Mouse (Mus musculus) forebrain, embryonic 12.5 days (tissue): Measurements from ENCODE around the gene Cd80. TPM values are rescaled to one million over a fixed set of nuclear protein-coding genes. Genes with fewer than 3 reads are reported as not detected.

Experiments used
- ATAC-seq: fragments of 200-750 bp; cut with Nextera tagmentation; 2 replicates; pipeline ENCODE4 v1.8.0; 2017; ENCODE audit warnings: moderate TSS enrichment; ENCODE audit not compliant: low FRiP score
- H3K27ac ChIP-seq: fragments of 300-500 bp; sonication (generic); 2 replicates; pipeline ENCODE4 v1.5.1; 2016; ENCODE audit warnings: mild to moderate bottlenecking
- H3K27me3 ChIP-seq: fragments of 300-500 bp; sonication (generic); 2 replicates; pipeline ENCODE4 v1.6.1; 2016; ENCODE audit warnings: mild to moderate bottlenecking
- H3K36me3 ChIP-seq: fragments of 300-500 bp; sonication (generic); replicated peaks from 2 replicates; pipeline ENCODE4 v1.6.1; 2016; ENCODE audit warnings: mild to moderate bottlenecking
- H3K4me1 ChIP-seq: fragments of 300-500 bp; sonication (generic); 2 replicates; pipeline ENCODE4 v1.6.1; 2016
- H3K4me2 ChIP-seq: fragments of 300-500 bp; sonication (generic); 2 replicates; pipeline ENCODE4 v1.6.1; 2016; ENCODE audit warnings: mild to moderate bottlenecking, moderate library complexity
- H3K4me3 ChIP-seq: fragments of 300-500 bp; sonication (generic); replicated peaks from 2 replicates; pipeline ENCODE4 v1.5.1; 2016; ENCODE audit warnings: mild to moderate bottlenecking
- H3K9ac ChIP-seq: fragments of 300-500 bp; sonication (generic); 2 replicates; pipeline ENCODE4 v1.6.1; 2016; ENCODE audit warnings: mild to moderate bottlenecking
- H3K9me3 ChIP-seq: fragments of 300-500 bp; sonication (generic); 2 replicates; pipeline ENCODE4 v1.6.1; 2016
- WGBS: fragments of 180-500 bp; shearing (Covaris S2); methylation state at CpG from one replicate; pipeline ENCODE4 v1.1.7; 2016; 5-methylcytosine and 5-hydroxymethylcytosine counted together
- polyA plus RNA-seq: library from polyadenylated mRNA; unstranded; fragments of >200 nt; fragmentation: Nextera tagmentation; extraction: Ambion mirVana; gene quantifications from 2 replicates; pipeline ENCODE4 v1.2.1, GENCODE M21; 2016

The Cd80 gene
- polyA plus RNA-seq, 1 experiment from 2014 or later, result 0.59 TPM

DNA sequence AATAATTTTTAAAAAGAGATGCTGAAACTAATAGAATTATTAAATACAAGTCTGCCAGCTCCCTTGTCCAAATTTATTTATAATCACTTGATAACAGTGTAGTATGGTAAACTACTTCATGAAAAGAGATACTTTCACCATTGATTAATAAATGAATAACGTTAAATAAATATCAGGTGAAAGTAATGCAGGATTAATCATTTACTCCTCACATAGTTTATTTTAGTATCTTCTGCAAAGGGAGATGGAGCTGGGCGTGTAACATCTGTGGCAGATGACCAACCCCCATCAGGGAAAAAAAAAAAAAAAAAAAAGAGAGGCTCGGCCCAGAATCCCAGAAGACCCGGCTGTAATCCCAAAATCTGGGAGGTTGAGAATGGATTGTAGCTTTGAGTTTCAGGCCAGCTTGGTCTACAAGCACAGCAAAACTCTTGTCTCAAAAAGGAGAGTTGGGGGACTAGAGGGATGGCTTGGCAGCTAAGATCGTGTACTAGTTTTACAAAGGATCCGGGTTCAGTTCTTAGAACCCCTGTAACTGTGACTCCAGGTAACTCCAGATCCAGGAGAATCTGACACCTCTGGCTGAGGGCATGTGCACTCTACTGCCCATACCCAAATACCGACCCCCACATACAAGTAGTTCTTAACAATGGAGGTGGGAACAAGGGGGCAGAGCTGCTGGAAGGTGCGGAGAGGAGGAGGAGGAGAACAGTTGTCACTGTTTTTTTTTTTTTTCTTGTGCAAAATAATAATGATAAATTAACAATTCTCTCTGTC, 66.0 kb downstream of the Cd80 start:
- H3K4me2 ChIP-seq, result peak overlapping the region; percentile 60
- peak overlapping the region; percentile 48 for H3K9ac ChIP-seq
- no peak overlapping the region for H3K27ac ChIP-seq
- H3K4me3 ChIP-seq, result peak overlapping the region; percentile 93
- H3K27me3 ChIP-seq, result no peaks in the 10 kb centered on the region
- no peak for ATAC-seq
- H3K9me3 ChIP-seq, result no peaks in the 10 kb centered on the region
- 35% methylated on average over 8 of the region's 8 CpGs for WGBS
- H3K4me1 ChIP-seq, result peaks cover 18% of the 10 kb centered on the region
- H3K36me3 ChIP-seq, result peaks cover 42% of the 10 kb centered on the region

DNA sequence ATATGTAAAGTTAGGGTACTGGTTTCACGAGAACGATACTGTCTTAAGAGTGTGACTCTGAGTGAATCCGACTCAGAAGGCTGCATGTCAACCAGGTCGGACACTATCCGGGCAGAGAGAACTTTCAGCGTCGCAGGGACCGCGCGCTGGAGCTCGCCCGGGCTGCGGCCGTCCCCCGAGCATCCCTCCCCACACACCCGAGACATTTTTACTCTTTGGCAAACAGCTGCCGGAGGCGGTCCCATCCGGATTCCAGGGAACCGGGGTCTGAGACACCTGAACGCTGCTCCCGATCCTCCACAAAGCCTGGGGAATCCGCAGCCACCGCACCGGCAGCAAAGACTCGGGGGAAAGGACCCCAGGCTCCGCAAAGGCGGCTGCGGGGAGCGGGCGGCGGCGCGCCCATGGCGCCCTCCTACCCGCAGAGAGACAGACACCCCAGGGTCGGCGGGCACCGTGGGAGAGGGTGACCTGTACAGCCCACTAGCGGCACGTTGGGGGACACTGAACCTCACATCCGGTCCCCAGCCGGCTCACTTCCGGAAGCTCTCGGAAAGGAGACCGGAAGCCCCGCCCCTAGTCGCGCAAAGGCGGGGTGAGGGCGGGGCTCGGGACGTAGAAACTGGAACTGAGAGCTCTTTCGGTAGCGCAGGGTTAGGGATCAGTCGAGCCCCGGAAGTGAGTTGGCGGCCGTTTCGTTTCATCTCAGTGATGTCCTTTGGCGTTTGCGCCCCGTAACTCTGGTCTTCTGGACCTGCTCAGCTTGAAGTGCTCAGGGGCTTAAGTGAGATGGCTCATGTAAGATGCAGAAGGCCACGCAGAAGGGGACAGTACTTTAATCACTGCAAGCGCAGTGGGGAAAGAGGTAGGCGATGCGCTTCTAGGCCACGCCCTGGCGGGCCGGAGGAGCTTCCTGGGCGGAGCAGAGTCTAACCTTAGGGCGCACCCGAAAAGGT, 67.0 kb downstream of the Cd80 start, which contains the start of gene Timmdc1:
Gene Timmdc1 (minus strand): TSS at position 535 of the 956 bp plus-strand sequence.
- H3K9me3 ChIP-seq, result no peaks in the 10 kb centered on the region
- H3K9ac ChIP-seq, result peak within 1 kb of the TSS; percentile 84
- H3K4me2 ChIP-seq, result peak within 1 kb of the TSS; percentile 60
- peaks cover 18% of the 10 kb centered on the region for H3K4me1 ChIP-seq
- peaks cover 46% of the 10 kb centered on the region for H3K36me3 ChIP-seq
- under 1% methylated on average over 70 of the region's 73 CpGs for WGBS
- H3K27ac ChIP-seq, result peak within 1 kb of the TSS; percentile 95
- no peaks in the 10 kb centered on the region for H3K27me3 ChIP-seq
- peak; percentile 98 for ATAC-seq
- H3K4me3 ChIP-seq, result peak within 1 kb of the TSS; percentile 93

GRCm38 (mm10) chr16:38526264-38526663, 70.9 kb downstream of the Cd80 start:
- H3K9ac ChIP-seq, result no peak overlapping the region
- H3K4me2 ChIP-seq, result no peak overlapping the region
- peaks cover 12% of the 10 kb centered on the region for H3K4me1 ChIP-seq
- ATAC-seq, result no peak
- H3K27ac ChIP-seq, result no peak overlapping the region
- H3K27me3 ChIP-seq, result no peaks in the 10 kb centered on the region
- peaks cover 70% of the 10 kb centered on the region for H3K36me3 ChIP-seq
- H3K9me3 ChIP-seq, result no peaks in the 10 kb centered on the region
- H3K4me3 ChIP-seq, result no peak overlapping the region
- 92% methylated on average over 6 of the region's 6 CpGs for WGBS

- Histone ChIP-seq H3K4me2 (no peak overlapping the region), H3K4me1 (no peaks in the 10 kb centered on the region), H3K9ac (no peak overlapping the region), H3K27me3 (no peaks in the 10 kb centered on the region), H3K36me3 (peaks cover 92% of the 10 kb centered on the region), H3K9me3 (no peaks in the 10 kb centered on the region), H3K4me3 (no peak overlapping the region), H3K27ac (no peak overlapping the region)
- ATAC-seq, result peak; percentile 53; the same call in 1 of the 2 replicates
- WGBS, result 44% methylated on average over 8 of the region's 8 CpGs
These were observed 81.3 kb downstream of the Cd80 start for GRCm38 (mm10) chr16:38536544-38537146.

DNA sequence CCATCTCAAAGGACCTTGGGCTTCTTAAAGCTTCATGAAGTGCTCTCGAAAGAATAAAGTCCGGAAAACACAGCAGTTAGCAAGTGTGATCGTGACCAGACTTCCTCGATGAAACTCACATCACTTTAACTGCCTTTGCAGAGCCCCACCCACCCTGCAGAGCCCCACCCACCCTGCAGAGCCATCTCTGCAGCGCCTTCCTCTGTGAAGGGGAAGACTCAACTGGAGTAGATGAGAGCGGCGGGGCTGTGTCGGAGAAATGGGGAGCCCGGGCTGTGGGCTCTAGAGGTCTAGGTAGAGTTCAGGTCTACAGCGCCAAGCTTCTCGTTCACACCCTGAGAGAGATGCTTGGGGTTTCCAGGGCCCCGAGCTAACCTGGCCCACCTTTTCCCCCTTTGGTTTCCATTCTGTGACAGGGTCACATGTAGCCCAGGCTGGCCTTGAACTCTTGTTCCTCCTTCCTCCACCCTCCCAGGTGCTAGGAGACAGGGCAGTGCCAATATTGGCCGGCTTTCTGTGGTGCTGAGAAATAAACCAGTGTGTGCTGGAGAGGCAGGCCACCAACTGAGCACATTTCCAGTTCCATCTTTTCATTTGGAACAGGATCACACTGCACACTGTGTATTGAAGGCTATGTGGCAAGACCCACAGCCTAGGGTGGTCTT, 83.5 kb downstream of the Cd80 start:
- no peak overlapping the region for H3K9ac ChIP-seq
- H3K4me1 ChIP-seq, result no peaks in the 10 kb centered on the region
- WGBS, result 93% methylated on average over 13 of the region's 13 CpGs
- no peak overlapping the region for H3K4me3 ChIP-seq
- no peaks in the 10 kb centered on the region for H3K27me3 ChIP-seq
- H3K36me3 ChIP-seq, result peaks cover 91% of the 10 kb centered on the region
- ATAC-seq, result no peak
- H3K9me3 ChIP-seq, result no peaks in the 10 kb centered on the region
- H3K27ac ChIP-seq, result no peak overlapping the region
- H3K4me2 ChIP-seq, result no peak overlapping the region

Other genes starting within 250 kb of the Cd80 start
- gene Nr1i2, start 160.7 kb upstream of the Cd80 start, polyA plus RNA-seq, result not detected in 2 replicates
- gene Maats1, start 113.4 kb upstream of the Cd80 start, polyA plus RNA-seq, result 0.56 and 0.60 TPM in 2 replicates
- gene Cox17, start 108.6 kb upstream of the Cd80 start, polyA plus RNA-seq, result 141 and 144 TPM in 2 replicates
- not detected in 2 replicates for gene Gm21987, start 108.5 kb upstream of the Cd80 start, polyA plus RNA-seq
- 0.49 and 0.50 TPM in 2 replicates for gene Popdc2, start 93.4 kb upstream of the Cd80 start, polyA plus RNA-seq
- gene Pla1a, start 22.4 kb upstream of the Cd80 start, polyA plus RNA-seq, result 0.15 and 0.73 TPM in 2 replicates
- 140 and 142 TPM in 2 replicates for gene Adprh, start 2.9 kb upstream of the Cd80 start, polyA plus RNA-seq
- gene Timmdc1, start 67.1 kb downstream of the Cd80 start, polyA plus RNA-seq, result 30.5 and 37.0 TPM in 2 replicates
- 72.7 and 78.4 TPM in 2 replicates for gene Poglut1, start 94.7 kb downstream of the Cd80 start, polyA plus RNA-seq
- gene Tmem39a, start 103.1 kb downstream of the Cd80 start, polyA plus RNA-seq, result 57.4 and 70.5 TPM in 2 replicates